Mouse (Mus musculus) splenic B cell, adult 2 months (primary cell): ENCODE measurements around the gene Rspo4.

ENCODE experiments used
- DNase-seq: peaks from one replicate; pipeline ENCODE4 v3.0.0-alpha.2; 2011; ENCODE audit warnings: low read depth, low spot score
- H3K27me3 ChIP-seq: 2 replicates; pipeline ENCODE4 v1.6.1; 2012; ENCODE audit warnings: mild to moderate bottlenecking, low read length, moderate library complexity, mixed read lengths; ENCODE audit not compliant: control insufficient read depth, poor library complexity, insufficient read depth, severe bottlenecking
- H3K36me3 ChIP-seq: 2 replicates; pipeline ENCODE4 v1.6.1; 2012; ENCODE audit warnings: mild to moderate bottlenecking, low read length, moderate library complexity, mixed read lengths; ENCODE audit not compliant: control insufficient read depth, poor library complexity, insufficient read depth, severe bottlenecking

The Rspo4 gene

DNA sequence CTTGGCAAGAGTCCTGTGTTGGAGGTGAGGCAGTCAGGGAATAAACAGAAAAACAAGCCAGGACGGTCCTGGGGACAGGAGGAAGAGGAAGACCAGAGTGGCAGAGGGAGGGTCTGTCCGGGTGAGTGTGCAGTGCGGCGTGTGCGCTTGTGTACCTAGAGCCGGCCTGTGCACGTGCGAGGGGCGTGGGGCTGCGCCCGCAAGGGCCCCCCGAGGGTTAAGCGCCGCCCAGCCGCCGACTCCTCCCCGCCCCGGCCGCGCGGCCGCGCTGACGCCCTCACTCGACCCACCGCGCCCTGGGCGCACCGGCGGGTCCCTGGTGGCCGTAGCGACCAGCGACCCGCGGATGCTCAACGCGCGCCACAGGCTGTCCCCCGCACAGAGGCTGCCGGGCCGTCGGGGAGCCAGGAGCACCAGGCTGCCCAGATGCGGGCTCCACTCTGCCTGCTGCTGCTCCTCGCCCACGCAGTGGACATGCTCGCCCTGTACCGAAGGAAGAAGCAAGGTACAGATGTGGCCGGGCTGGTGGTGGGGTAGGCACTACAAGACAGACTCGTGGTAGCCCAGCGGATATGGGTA lies at the start of gene Rspo4:
Gene Rspo4, plus strand, starts transcription at position 280 of the 579 bp plus-strand sequence.
- no peaks in the 10 kb centered on the region for H3K27me3 ChIP-seq
- no peak for DNase-seq
- H3K36me3 ChIP-seq, result no peaks in the 10 kb centered on the region

DNA sequence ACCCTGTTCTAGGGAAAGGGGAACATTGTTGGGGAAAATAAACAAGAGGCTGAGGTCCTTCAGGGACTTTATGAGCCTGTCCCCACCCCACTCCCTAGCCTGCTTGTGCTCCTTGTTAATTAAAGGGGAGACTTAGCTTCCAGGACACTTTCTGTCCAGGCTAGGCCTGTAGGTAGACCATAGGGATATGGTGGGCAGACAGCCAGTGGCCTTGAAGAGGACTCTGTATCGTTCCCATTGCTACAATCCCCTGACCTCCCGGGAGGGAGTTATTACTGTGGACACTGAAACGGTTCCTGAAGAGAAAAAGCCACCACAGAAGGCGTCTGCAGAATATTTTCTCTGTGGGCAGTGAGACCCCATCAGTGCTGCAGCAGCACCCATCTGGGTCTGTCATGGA lies 27.1 kb upstream of the Rspo4 start:
- Histone ChIP-seq H3K27me3 (no peaks in the 10 kb centered on the region), H3K36me3 (no peaks in the 10 kb centered on the region)
- no peak for DNase-seq

DNA sequence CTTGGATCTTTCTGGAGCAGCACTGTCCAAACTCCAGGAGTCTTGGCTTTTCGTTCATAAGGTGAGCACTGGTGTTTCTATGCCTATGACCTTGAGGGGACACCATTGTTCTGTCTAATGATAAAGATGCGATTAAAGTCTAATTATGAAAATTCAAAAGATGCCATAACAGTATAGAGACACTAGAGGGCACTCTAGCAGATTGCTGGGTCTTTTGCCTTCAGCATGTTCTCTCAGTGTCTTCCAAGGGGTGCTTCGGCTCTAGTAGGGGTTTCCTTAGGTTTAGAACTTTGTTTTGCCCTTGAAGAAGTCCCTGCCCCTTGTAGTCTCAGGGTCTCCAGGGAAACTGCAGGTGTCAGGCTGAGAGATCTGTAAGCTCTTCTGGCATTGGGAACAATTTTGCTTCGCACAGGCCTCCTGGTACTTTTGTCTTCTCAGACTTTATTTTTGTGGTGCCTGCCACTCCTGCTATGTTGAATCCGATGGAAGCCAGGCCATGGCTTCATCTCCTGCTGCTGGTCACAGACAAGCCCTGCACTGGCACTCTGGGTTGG lies 19.6 kb downstream of the Rspo4 start:
- Histone ChIP-seq H3K36me3 (no peaks in the 10 kb centered on the region), H3K27me3 (no peaks in the 10 kb centered on the region)
- DNase-seq, result peak; percentile 15

DNA sequence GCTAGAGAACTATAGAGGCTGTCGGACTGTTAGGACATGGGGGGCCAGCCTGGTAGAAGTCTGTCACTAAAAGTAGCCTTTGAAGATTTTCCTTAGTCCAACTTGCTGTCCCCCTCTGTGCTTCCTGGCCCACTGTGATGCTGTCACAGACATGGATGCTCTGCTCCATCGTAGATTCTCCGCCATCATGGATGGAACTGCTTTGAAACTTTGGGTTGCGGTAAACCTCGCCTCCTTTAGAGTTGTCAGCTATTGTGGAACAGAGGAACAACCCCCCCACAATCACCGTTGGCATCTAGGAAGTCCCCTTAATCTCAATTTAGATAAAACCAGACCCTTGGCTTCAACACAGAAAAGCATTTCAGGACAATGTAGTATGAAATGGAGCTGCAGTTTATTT lies 22.2 kb downstream of the Rspo4 start:
- H3K36me3 ChIP-seq, result no peaks in the 10 kb centered on the region
- DNase-seq, result no peak
- H3K27me3 ChIP-seq, result no peaks in the 10 kb centered on the region

DNA sequence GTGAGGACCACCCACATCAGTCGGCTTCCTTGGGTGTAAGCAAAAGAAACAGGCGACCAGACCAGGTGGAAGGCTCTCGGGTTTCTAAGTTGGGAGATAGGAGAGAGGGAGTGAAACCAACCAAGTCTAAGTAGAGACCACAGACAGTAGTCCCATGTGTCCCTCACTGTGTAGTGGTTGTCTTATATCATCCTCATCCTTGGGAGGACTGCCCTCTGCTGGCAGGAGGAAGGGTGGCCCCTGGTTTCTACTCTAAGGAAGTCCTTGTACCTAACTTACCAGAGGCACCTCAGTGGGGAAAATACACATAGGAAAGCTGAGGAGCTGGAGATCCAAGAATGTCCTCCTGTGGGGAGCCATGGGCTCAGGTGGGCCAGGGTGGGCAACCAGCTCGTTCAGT lies 23.8 kb downstream of the Rspo4 start:
- peak; percentile 33 for DNase-seq
- Histone ChIP-seq H3K27me3 (no peaks in the 10 kb centered on the region), H3K36me3 (no peaks in the 10 kb centered on the region)

DNA sequence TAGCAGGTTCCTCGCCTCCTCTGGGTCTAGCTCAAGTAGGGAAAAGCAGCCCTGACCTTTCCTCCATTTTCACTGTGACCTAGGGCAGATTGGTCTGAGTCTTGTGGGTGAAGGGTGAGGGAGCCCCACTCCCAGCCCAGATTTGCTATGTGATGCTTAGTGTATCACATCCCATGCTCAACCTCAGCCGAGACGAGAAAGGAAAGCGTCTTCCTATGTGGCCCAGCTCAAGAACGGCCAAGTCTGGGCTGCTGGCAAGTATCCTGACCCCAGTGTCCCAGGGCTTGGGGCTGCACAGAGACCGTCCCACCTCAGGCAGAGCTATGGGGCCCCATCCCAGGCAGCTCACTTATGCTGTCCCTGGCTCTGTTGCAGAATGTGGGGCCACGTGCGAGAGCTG lies 25.5 kb downstream of the Rspo4 start:
- Histone ChIP-seq H3K36me3 (no peaks in the 10 kb centered on the region), H3K27me3 (no peaks in the 10 kb centered on the region)
- no peak for DNase-seq

DNA sequence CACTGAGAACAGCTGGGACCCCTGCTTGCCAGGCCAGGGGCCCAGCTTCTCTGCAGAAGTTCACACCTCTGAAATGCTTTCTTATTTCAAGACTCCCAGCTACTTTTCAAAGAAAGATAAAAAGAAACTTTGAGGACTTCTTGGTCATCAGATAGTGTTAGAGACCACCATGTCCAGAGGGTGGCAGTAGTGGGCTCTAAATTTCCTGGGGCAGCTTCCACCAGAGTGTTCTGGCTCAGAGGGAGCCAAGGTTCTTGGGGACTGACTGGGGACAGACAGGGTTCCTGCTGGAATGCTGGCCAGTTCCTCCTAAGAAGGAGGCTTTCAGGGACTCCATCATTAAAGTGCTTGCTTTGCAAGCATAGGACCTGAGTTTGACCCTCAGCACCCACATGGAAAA lies 31.8 kb downstream of the Rspo4 start:
- Histone ChIP-seq H3K27me3 (no peaks in the 10 kb centered on the region), H3K36me3 (no peaks in the 10 kb centered on the region)
- peak; percentile 9 for DNase-seq

DNA sequence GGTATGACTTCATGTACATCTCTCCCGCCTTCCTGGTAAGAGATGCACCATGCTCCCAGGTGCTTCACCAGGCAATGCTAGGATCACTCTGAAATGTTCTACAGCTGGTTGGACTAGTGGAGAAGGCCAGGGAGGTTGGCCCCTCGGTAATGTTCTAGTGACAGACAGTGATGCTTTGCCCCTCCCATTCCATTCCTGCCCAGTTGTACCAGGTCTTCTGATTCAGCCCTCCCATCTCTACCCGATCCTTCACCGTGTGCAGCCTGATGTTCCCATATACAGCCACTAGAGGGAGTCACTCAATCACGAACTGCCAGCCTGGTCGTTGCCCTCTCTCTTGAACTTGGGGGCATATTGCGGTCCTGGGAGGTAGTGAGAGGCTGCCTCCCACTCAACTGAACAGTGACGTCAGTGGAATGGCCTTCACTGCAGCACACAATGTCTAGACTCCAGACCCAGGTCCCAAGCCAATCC lies 33.3 kb downstream of the Rspo4 start:
- Histone ChIP-seq H3K36me3 (no peaks in the 10 kb centered on the region), H3K27me3 (no peaks in the 10 kb centered on the region)
- peak; percentile 65 for DNase-seq

DNA sequence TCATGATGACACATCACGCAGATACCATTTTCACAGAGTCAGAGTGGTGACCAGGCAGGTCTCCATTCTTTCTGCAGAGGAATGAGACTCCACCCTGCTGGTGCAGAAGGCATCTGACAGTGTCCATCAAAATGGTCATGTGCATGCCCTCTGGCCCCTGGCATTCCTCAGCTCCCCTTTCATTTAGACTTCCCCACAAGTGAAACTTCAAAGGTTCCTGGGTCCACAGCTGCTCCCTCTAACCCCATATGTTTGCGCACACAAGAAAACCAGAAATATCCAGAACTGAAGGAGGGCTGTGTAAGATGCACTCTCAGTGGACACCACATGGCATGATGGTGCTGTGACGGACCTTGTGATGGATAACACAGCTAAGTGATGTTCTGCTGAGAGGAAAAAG lies 35.9 kb downstream of the Rspo4 start:
- DNase-seq, result no peak
- Histone ChIP-seq H3K27me3 (no peaks in the 10 kb centered on the region), H3K36me3 (no peaks in the 10 kb centered on the region)

DNA sequence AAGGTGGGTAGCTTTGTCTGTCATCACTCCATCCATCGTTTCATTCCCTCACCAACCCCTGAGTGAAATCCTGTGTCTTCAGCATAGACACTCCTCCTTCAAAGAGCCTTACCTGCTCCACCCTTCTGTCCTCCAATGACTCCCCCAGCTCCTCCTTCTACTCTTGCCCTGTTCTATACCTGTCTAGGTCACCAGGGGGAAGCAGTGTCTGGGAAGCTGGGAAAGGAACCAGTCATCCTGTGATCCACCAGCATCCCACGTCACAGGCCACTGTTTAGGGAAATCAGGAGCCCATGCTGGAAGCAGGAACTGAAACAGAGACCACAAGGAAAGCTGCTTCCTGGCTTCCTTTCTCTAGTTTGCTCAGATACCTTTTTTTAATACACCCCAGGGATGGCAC lies 37.0 kb downstream of the Rspo4 start:
- no peaks in the 10 kb centered on the region for H3K27me3 ChIP-seq
- H3K36me3 ChIP-seq, result no peaks in the 10 kb centered on the region
- no peak for DNase-seq

DNA sequence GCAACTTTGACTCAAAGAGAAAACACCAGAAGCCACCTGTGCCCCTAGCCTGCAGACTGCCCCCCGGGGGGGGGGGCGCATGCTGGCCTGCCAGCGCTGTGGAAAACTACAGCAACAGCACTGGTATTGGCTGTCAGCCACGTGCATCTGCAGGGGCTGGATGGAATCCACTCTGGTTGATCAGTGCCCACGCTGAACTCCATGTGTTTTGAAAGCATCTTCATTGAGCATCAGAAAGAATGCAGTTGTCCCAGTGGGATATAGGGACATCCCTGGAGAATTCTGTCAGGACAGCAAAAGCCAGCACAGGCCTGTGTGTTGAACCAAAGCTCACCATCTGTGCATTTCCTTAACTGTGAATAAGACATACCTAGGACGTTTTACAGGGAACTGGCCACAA lies 48.3 kb downstream of the Rspo4 start:
- DNase-seq, result no peak
- no peaks in the 10 kb centered on the region for H3K36me3 ChIP-seq
- no peaks in the 10 kb centered on the region for H3K27me3 ChIP-seq

DNA sequence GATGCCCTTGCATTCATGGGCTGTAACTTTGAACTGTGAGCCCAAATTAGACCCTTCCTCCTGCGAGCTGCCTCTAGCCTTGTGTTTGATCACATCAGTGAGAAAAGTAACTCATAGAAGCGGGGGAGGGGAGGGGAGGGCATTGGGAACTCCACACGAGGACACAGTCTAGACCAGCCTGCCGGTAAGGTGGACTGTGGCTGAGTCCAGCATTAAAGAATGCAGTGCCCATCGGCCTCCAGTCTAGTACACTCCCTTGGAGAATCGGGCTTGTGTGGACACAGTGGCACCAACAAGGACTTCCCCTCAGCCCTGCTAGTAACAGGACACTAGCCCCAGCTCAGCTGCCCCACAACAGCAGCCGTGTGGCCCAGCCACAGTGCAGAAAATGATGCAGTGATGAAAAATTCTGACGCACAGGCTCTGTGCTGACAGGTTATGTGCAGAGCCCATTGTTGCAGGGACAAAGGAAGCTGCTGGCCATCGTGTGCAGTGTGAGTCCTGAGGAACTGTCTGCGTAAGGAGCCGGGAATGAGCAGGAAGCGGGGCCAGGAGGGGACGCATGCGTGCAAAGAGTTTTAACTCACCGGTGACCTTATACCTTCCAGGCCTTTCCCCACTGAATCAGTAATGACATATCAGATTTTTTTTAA lies 50.5 kb downstream of the Rspo4 start:
- Histone ChIP-seq H3K36me3 (no peaks in the 10 kb centered on the region), H3K27me3 (no peaks in the 10 kb centered on the region)
- no peak for DNase-seq

DNA sequence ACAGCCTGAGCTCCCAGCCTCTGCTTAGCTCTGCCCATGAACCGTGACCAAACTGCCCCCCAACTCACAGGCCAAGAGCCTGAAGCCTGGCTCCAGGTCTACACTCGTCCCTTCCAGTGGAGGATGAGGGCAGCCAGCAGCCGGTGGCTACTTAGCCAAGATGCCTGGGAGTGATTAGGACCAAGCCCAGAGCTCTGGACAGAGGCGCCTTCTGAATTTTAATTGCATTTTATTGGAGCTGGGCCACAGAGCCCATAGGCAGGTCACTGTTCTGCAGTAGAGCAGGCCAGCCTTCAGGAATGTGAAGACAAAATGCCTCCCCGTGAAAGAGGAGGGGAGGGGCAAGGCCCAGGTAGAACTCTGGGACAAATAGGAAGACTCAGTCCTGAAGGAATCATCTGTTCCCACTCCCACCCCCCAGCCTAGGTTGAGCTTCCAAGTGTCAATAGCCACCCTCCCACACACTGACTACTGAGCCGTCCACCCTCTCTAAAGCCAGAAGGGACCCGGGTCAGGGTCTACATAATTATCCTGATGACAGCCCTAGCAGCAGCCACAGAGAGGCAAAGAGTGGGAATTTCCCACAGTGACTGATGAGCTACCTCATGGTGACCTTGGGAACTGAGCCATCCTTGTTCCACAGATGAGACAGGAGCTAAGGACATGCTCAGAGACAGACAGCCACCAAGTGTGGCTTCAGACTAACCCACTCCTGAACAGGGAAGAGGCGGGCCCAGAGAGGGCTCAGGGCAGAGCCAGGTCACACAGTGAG lies 51.7 kb downstream of the Rspo4 start:
- no peaks in the 10 kb centered on the region for H3K27me3 ChIP-seq
- no peak for DNase-seq
- H3K36me3 ChIP-seq, result no peaks in the 10 kb centered on the region

DNA sequence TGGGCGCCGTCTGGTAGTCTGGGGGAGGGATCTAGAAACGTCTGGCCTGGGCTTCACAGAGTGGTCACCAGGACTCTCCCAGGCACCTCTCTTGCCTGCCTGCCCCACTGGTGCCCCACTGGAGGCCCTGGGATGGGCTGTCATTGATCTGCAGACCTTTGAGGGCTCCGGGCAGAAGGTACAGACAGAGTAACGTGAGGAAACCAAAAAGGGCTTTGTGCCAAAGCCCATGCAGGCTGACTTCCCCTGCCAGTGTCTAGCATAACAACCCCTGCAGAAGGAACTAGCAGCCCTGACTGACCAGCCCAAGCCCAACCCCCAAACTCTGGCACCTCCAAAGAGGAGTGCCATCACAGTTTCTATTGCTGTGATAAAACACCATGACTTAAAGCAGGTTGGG lies 53.2 kb downstream of the Rspo4 start:
- no peaks in the 10 kb centered on the region for H3K36me3 ChIP-seq
- no peak for DNase-seq
- no peaks in the 10 kb centered on the region for H3K27me3 ChIP-seq

DNA sequence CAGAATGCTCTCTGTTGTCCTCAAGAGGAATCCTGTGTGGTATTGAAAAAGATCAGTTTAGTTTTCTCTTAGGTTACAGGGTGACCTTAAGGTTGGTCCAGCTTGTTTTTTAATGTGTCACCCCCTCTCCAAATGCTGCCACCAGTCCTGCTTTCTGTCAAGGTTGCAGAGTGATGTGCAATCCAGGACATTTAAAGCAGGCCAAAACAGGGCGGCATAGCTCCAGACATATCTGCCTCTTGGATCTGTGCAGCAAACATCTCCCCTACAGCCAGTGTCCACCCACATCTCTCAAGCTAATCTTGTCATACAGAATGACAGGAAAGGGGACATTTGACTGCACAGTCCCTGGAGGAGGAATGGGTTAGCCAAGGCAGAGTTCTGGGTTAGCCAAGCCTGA lies 55.4 kb downstream of the Rspo4 start:
- no peaks in the 10 kb centered on the region for H3K36me3 ChIP-seq
- no peak for DNase-seq
- no peaks in the 10 kb centered on the region for H3K27me3 ChIP-seq
